Mouse (Mus musculus) brain, embryonic 14.5 days (tissue): ENCODE measurements around the gene Kctd21.

Experiments used
- CTCF ChIP-seq: fragments of 200-500 bp; IDR thresholded peaks from 2 replicates; pipeline ENCODE4 v1.5.1; 2012; ENCODE audit warnings: inconsistent platforms, mild to moderate bottlenecking, moderate library complexity, borderline replicate concordance; ENCODE audit not compliant: insufficient read depth, insufficient read length; ENCODE audit errors: extremely low read depth
- POLR2A ChIP-seq: fragments of 200-500 bp; IDR thresholded peaks from 2 replicates; pipeline ENCODE4 v1.6.1; 2012; ENCODE audit warnings: mild to moderate bottlenecking, inconsistent platforms, borderline replicate concordance; ENCODE audit not compliant: poor library complexity, insufficient read depth, insufficient read length, severe bottlenecking; ENCODE audit errors: extremely low read depth

DNA sequence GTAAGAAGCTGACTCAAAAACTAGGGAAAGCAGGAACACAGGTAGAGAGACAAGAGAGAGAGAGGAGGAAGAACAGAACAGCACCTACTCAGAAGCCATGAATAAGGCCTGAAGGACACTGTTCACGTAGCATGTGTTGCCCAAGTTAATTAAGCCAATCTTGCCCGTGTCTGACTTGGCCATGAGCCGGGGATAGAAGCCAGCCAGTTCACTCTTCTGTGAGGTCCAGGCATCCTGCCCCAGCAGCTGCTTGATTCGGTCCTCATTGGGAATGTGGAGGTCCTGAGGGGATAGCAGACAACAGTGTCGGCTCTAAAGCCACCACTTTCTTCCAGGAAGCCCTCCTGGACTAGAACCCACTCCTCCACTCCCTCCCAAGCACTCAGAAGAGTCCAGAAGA lies 17.5 kb upstream of the Kctd21 start:
- TF ChIP-seq CTCF: no peak
- TF ChIP-seq POLR2A: no peak
